Mouse (Mus musculus): ENCODE results near the gene Slc10a4. TPM values are rescaled to one million over a fixed set of nuclear protein-coding genes. Genes with fewer than 3 reads are reported as not detected.

Slc10a4 gene
- polyA plus RNA-seq, 1 experiment from 2014 or later = 2.3 TPM

DNA sequence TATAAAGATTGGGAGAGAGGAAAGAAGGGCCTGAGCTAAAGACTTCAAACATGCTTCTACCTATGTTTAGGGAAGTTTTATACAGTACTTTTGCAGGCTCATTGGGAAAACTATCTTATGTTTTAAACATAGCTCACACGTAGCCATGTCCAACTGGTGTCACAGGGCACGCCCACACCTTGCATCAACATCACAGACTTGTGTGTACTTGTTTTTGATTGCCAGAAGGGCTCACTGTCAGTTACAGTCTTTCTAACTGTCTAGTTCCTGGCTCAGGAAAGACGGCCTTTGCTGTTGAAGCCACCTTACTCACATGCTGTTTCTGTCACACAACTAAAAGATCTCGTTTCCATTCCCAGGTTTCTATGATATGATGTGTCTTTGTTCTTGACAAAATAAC is 30.1 kb upstream of the Slc10a4 start:
- Histone ChIP-seq H3K36me3 (replicated peaks; ENCODE audit: control insufficient read depth, insufficient read depth, low read depth, low read length) (no peaks in the 10 kb centered on the region; the same call in 1 of the 2 replicates), H3K27me3 (ENCODE audit: control insufficient read depth, insufficient read depth, low read length) (no peaks in the 10 kb centered on the region), H3K9ac (replicated peaks; ENCODE audit: low read length) (no peak overlapping the region), H3K4me3 (ENCODE audit: low read depth, low read length) (no peak overlapping the region), H3K9me3 (replicated peaks; ENCODE audit: control insufficient read depth, low read length) (no peaks in the 10 kb centered on the region), H3K4me2 (ENCODE audit: low read depth, low read length) (no peak overlapping the region), H3K27ac (replicated peaks; ENCODE audit: low read depth, low read length) (no peak overlapping the region), H3K4me1 (ENCODE audit: control insufficient read depth, insufficient read depth, low read length) (no peaks in the 10 kb centered on the region)
- ATAC-seq (replicated peaks; ENCODE audit: insufficient number of reproducible peaks, low FRiP score, low TSS enrichment, low read depth) (no peak), DNase-seq (ENCODE audit: low spot score) (no peak)
- WGBS = 89% methylated on average over 4 of the region's 4 CpGs

DNA sequence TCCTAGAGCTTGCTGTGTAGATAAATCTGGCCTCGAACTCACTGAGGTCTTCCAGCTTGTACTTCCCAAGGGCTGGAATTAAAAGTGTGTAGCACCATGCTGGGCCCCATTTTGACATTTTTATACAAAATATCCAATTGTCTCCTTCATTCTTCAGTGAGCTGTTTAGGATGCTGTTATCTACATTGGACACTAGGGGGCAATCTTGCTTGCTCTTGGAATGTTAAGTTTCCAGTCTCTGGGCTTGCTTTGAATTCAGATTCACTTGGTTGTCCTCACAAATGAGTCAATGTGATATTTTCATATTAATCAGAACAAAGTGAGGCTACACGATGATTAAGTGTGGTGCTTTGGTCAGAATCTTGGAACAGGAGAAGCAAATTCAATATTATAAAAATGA is 22.6 kb upstream of the Slc10a4 start:
- WGBS = 1% methylated on average over 2 of the region's 2 CpGs
- DNase-seq (ENCODE audit: low spot score) = peak; percentile 88

DNA sequence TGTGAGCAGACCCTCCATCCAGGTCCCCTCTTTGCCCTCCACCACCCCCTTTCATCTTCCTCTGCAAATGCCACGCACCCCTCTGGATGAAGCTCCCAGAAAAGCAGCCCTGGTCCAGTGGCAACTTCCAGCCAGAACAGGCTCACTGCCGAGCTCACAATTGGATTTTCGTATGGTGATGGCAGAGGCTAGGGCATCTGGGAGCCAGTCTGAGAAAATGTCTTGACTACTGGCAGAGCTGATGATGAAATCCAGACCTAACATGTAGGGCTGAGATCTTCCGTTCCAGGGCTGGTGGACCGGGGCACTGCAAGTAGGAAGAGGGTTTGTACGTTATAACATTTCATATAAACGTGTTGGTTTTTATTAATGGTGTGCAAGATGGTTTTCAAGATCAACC is 18.9 kb upstream of the Slc10a4 start:
- Histone ChIP-seq H3K27me3 (ENCODE audit: control insufficient read depth, insufficient read depth, low read length) (no peaks in the 10 kb centered on the region), H3K36me3 (replicated peaks; ENCODE audit: control insufficient read depth, insufficient read depth, low read depth, low read length) (no peaks in the 10 kb centered on the region), H3K4me2 (ENCODE audit: low read depth, low read length) (no peak overlapping the region), H3K9me3 (replicated peaks; ENCODE audit: control insufficient read depth, low read length) (no peaks in the 10 kb centered on the region), H3K9ac (replicated peaks; ENCODE audit: low read length) (no peak overlapping the region), H3K4me1 (ENCODE audit: control insufficient read depth, insufficient read depth, low read length) (no peaks in the 10 kb centered on the region), H3K27ac (replicated peaks; ENCODE audit: low read depth, low read length) (no peak overlapping the region), H3K4me3 (ENCODE audit: low read depth, low read length) (no peak overlapping the region)
- ATAC-seq (replicated peaks; ENCODE audit: insufficient number of reproducible peaks, low FRiP score, low TSS enrichment, low read depth) = no peak
- DNase-seq (ENCODE audit: low spot score) = no peak
- WGBS = 85% methylated on average over 7 of the region's 7 CpGs

More for the DNA sequence above, 22.6 kb upstream of the Slc10a4 start:
- no peak for ATAC-seq (replicated peaks; ENCODE audit: insufficient number of reproducible peaks, low FRiP score, low TSS enrichment, low read depth)
- no peak overlapping the region for H3K4me2 ChIP-seq (ENCODE audit: low read depth, low read length)
- no peak overlapping the region for H3K27ac ChIP-seq (replicated peaks; ENCODE audit: low read depth, low read length)
- H3K4me1 ChIP-seq (ENCODE audit: control insufficient read depth, insufficient read depth, low read length) = no peaks in the 10 kb centered on the region
- H3K9me3 ChIP-seq (replicated peaks; ENCODE audit: control insufficient read depth, low read length) = no peaks in the 10 kb centered on the region
- H3K36me3 ChIP-seq (replicated peaks; ENCODE audit: control insufficient read depth, insufficient read depth, low read depth, low read length) = no peaks in the 10 kb centered on the region
- H3K27me3 ChIP-seq (ENCODE audit: control insufficient read depth, insufficient read depth, low read length) = no peaks in the 10 kb centered on the region
- H3K9ac ChIP-seq (replicated peaks; ENCODE audit: low read length) = no peak overlapping the region
- no peak overlapping the region for H3K4me3 ChIP-seq (ENCODE audit: low read depth, low read length)

DNA sequence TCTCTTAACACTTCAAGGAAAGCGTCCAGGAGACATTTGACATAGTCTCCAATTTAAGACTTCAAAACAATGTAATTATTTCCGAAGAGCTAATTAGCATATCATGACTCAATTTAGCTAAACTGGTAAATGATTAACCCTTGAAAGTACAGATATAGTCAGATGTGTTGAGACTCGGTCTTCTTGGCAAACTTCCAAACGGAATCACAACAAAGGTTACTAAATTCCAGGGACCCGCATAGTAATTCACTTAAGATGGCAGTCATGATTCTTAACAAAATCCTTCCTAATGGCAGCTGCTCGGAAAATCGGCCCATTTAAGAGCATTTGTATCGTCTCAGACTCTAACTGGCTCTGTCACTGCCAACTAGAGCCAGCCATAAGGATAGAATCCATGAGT is 16.9 kb upstream of the Slc10a4 start:
- no peak overlapping the region for H3K27ac ChIP-seq (replicated peaks; ENCODE audit: low read depth, low read length)
- H3K4me2 ChIP-seq (ENCODE audit: low read depth, low read length) = no peak overlapping the region
- 70% methylated on average over 8 of the region's 8 CpGs for WGBS
- H3K9me3 ChIP-seq (replicated peaks; ENCODE audit: control insufficient read depth, low read length) = no peaks in the 10 kb centered on the region
- H3K4me1 ChIP-seq (ENCODE audit: control insufficient read depth, insufficient read depth, low read length) = no peaks in the 10 kb centered on the region
- no peaks in the 10 kb centered on the region for H3K27me3 ChIP-seq (ENCODE audit: control insufficient read depth, insufficient read depth, low read length)
- H3K9ac ChIP-seq (replicated peaks; ENCODE audit: low read length) = no peak overlapping the region
- ATAC-seq (replicated peaks; ENCODE audit: insufficient number of reproducible peaks, low FRiP score, low TSS enrichment, low read depth) = no peak
- H3K36me3 ChIP-seq (replicated peaks; ENCODE audit: control insufficient read depth, insufficient read depth, low read depth, low read length) = no peaks in the 10 kb centered on the region
- no peak for DNase-seq (ENCODE audit: low spot score)
- H3K4me3 ChIP-seq (ENCODE audit: low read depth, low read length) = no peak overlapping the region

DNA sequence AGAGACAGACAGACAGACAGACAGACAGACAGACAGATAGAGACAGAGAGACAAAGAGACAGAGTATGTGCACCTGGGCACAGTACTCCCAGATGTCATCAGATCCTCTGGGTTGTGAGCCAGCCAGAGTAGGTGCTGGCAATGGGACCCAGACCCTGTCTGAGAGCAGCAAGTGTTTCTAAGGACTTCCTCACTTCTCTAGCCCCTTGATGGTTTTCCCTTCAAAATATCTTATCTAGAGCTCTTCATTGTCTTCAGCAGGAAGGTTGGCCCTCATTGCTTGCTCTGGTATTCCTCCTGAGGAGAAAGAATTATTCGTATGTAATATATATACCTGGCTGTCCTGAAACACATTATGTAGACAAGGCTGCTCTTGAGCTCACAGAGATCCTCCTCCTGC is 14.2 kb upstream of the Slc10a4 start:
- no peaks in the 10 kb centered on the region for H3K4me1 ChIP-seq (ENCODE audit: control insufficient read depth, insufficient read depth, low read length)
- H3K36me3 ChIP-seq (replicated peaks; ENCODE audit: control insufficient read depth, insufficient read depth, low read depth, low read length) = no peaks in the 10 kb centered on the region
- no peak overlapping the region for H3K27ac ChIP-seq (replicated peaks; ENCODE audit: low read depth, low read length)
- 96% methylated on average over 1 of the region's 1 CpGs for WGBS
- H3K9ac ChIP-seq (replicated peaks; ENCODE audit: low read length) = no peak overlapping the region
- H3K4me2 ChIP-seq (ENCODE audit: low read depth, low read length) = no peak overlapping the region
- H3K9me3 ChIP-seq (replicated peaks; ENCODE audit: control insufficient read depth, low read length) = no peaks in the 10 kb centered on the region
- no peak for DNase-seq (ENCODE audit: low spot score)
- no peak overlapping the region for H3K4me3 ChIP-seq (ENCODE audit: low read depth, low read length)
- no peaks in the 10 kb centered on the region for H3K27me3 ChIP-seq (ENCODE audit: control insufficient read depth, insufficient read depth, low read length)
- no peak for ATAC-seq (replicated peaks; ENCODE audit: insufficient number of reproducible peaks, low FRiP score, low TSS enrichment, low read depth)

DNA sequence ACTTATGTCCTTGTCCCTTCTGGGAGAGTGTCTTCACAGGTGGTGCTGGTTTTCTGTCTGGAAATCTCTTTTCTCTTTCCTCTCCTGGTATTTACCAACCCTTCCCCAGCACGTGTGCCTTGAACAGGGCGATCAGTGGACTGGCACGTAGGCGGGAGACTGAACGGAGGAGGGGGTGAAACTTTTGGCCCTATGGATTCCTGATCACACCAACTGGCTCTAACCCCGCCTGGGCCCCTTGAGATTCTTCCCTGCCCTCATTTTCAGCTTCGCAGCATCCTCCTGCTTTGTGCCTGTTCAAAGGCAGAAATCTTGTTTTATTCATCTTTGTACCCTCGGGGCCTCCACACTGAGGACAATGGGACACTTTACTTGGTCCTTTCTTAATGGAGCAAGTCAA is 12.3 kb upstream of the Slc10a4 start:
- ATAC-seq (replicated peaks; ENCODE audit: insufficient number of reproducible peaks, low FRiP score, low TSS enrichment, low read depth) (no peak), DNase-seq (ENCODE audit: low spot score) (no peak)
- no peaks in the 10 kb centered on the region for H3K4me1 ChIP-seq (ENCODE audit: control insufficient read depth, insufficient read depth, low read length)
- H3K9ac ChIP-seq (replicated peaks; ENCODE audit: low read length) = no peak overlapping the region
- H3K36me3 ChIP-seq (replicated peaks; ENCODE audit: control insufficient read depth, insufficient read depth, low read depth, low read length) = no peaks in the 10 kb centered on the region
- no peaks in the 10 kb centered on the region for H3K27me3 ChIP-seq (ENCODE audit: control insufficient read depth, insufficient read depth, low read length)
- H3K4me2 ChIP-seq (ENCODE audit: low read depth, low read length) = no peak overlapping the region
- H3K9me3 ChIP-seq (replicated peaks; ENCODE audit: control insufficient read depth, low read length) = no peaks in the 10 kb centered on the region
- no peak overlapping the region for H3K4me3 ChIP-seq (ENCODE audit: low read depth, low read length)
- 50% methylated on average over 8 of the region's 8 CpGs for WGBS
- H3K27ac ChIP-seq (replicated peaks; ENCODE audit: low read depth, low read length) = no peak overlapping the region

DNA sequence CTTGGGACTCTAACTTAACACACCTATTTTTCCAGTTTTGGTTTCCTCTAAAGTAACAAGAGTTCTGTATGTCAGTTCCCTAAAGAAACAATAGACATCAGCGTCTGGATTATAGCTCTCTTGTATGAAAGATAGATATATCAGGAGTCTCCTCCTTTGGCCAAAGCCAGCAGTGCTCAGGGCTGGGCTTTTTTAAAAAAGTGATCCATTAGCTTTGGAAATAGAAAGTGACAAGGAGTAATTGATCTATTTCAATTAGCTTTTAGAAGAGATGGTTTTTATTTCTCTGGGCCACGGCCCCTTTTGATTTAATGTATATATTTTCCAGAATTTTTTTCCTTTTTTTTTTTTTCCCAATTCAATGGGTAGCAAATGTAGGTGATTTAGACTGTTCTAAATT is 11.8 kb upstream of the Slc10a4 start:
- Histone ChIP-seq H3K36me3 (replicated peaks; ENCODE audit: control insufficient read depth, insufficient read depth, low read depth, low read length) (no peaks in the 10 kb centered on the region), H3K4me2 (ENCODE audit: low read depth, low read length) (no peak overlapping the region), H3K27ac (replicated peaks; ENCODE audit: low read depth, low read length) (no peak overlapping the region), H3K9me3 (replicated peaks; ENCODE audit: control insufficient read depth, low read length) (no peaks in the 10 kb centered on the region), H3K27me3 (ENCODE audit: control insufficient read depth, insufficient read depth, low read length) (no peaks in the 10 kb centered on the region), H3K4me1 (ENCODE audit: control insufficient read depth, insufficient read depth, low read length) (no peaks in the 10 kb centered on the region), H3K9ac (replicated peaks; ENCODE audit: low read length) (no peak overlapping the region), H3K4me3 (ENCODE audit: low read depth, low read length) (no peak overlapping the region)
- no peak for ATAC-seq (replicated peaks; ENCODE audit: insufficient number of reproducible peaks, low FRiP score, low TSS enrichment, low read depth)
- 64% methylated on average over 2 of the region's 2 CpGs for WGBS
- DNase-seq (ENCODE audit: low spot score) = no peak

DNA sequence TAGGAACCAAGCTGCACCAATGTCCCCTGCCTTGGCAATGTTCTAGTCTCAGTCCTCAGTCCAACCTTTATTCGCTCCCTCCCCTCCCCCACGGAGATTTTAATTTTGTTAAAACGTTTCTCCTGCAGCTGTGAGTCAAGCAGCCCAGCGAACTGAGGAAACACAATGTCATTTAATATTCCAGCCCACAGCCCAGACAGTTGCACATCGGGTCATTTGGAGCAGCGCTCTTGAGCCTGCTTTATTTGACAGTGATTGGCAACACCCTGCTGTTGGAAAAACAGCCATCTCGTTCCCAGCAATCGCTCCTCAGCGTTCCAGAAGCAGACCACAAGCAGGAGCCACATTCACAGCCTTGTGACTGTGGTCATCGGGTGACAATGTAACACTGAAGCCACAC is 11.3 kb upstream of the Slc10a4 start:
- Histone ChIP-seq H3K4me3 (ENCODE audit: low read depth, low read length) (no peak overlapping the region), H3K4me2 (ENCODE audit: low read depth, low read length) (no peak overlapping the region), H3K9me3 (replicated peaks; ENCODE audit: control insufficient read depth, low read length) (no peaks in the 10 kb centered on the region), H3K4me1 (ENCODE audit: control insufficient read depth, insufficient read depth, low read length) (no peaks in the 10 kb centered on the region), H3K27me3 (ENCODE audit: control insufficient read depth, insufficient read depth, low read length) (no peaks in the 10 kb centered on the region), H3K9ac (replicated peaks; ENCODE audit: low read length) (no peak overlapping the region), H3K36me3 (replicated peaks; ENCODE audit: control insufficient read depth, insufficient read depth, low read depth, low read length) (no peaks in the 10 kb centered on the region), H3K27ac (replicated peaks; ENCODE audit: low read depth, low read length) (no peak overlapping the region)
- DNase-seq (ENCODE audit: low spot score) (peak; percentile 30), ATAC-seq (replicated peaks; ENCODE audit: insufficient number of reproducible peaks, low FRiP score, low TSS enrichment, low read depth) (no peak)
- 24% methylated on average over 10 of the region's 10 CpGs for WGBS

Data from embryonic facial prominence, embryonic 11.5 days (tissue).